Mouse (Mus musculus) lung, adult 18-20 months (tissue): Measurements from ENCODE around the gene Chn1.

Experiments
- DNase-seq, 2 experiments: peaks; one replicate each; pipeline ENCODE4 v3.0.0; 2022; ENCODE audit warnings: mixed read lengths in 2 of 2

Gene Chn1

GRCm38 (mm10) chr2:73588951-73589350 is 186.2 kb downstream of the Chn1 start:
- no peak for DNase-seq

GRCm38 (mm10) chr2:73587109-73587506 is 188.0 kb downstream of the Chn1 start:
- no peak for DNase-seq

GRCm38 (mm10) chr2:73586392-73587108 is 188.6 kb downstream of the Chn1 start:
- DNase-seq: no peak

- DNase-seq: peak in 1 of 2 experiments; percentile 28
Observed at GRCm38 (mm10) chr2:73585347-73585831, 189.8 kb downstream of the Chn1 start.

- DNase-seq: peak; percentile 72 to 81
Observed at GRCm38 (mm10) chr2:73584645-73585346, 190.3 kb downstream of the Chn1 start.

- DNase-seq: no peak
Observed at GRCm38 (mm10) chr2:73580720-73581119, 194.4 kb downstream of the Chn1 start.

GRCm38 (mm10) chr2:73580166-73580565 is 195.0 kb downstream of the Chn1 start, which contains the start of gene Chrna1:
TSS of gene Chrna1 (minus strand) at chr2:73580338.
- no peak for DNase-seq

- no peak for DNase-seq
Observed at GRCm38 (mm10) chr2:73579168-73579567, 196.0 kb downstream of the Chn1 start.

GRCm38 (mm10) chr2:73574418-73574817 is 200.7 kb downstream of the Chn1 start:
- no peak for DNase-seq

GRCm38 (mm10) chr2:73573556-73573955 is 201.6 kb downstream of the Chn1 start:
- no peak for DNase-seq

GRCm38 (mm10) chr2:73572539-73573372 is 202.4 kb downstream of the Chn1 start:
- peak; percentile 54 to 63 for DNase-seq

GRCm38 (mm10) chr2:73571901-73572300 is 203.2 kb downstream of the Chn1 start:
- DNase-seq: no peak

- DNase-seq: no peak
Observed at GRCm38 (mm10) chr2:73571304-73571703, 203.8 kb downstream of the Chn1 start.

- peak; percentile 43 to 64 for DNase-seq
Observed at GRCm38 (mm10) chr2:73566989-73567605, 208.0 kb downstream of the Chn1 start.

GRCm38 (mm10) chr2:73566162-73566561 is 209.0 kb downstream of the Chn1 start:
- peak in 1 of 2 experiments; percentile 21 for DNase-seq

GRCm38 (mm10) chr2:73563690-73564089 is 211.5 kb downstream of the Chn1 start:
- no peak for DNase-seq

GRCm38 (mm10) chr2:73562656-73563055 is 212.5 kb downstream of the Chn1 start:
- peak; percentile 37 to 53 for DNase-seq

GRCm38 (mm10) chr2:73561665-73562063 is 213.5 kb downstream of the Chn1 start:
- no peak for DNase-seq

GRCm38 (mm10) chr2:73560899-73561664 is 214.1 kb downstream of the Chn1 start:
- DNase-seq: no peak
